Mouse (Mus musculus): ENCODE data around the gene Pgam2.

Gene Pgam2

GRCm38 (mm10) chr11:5805711-5806110, 2.2 kb upstream of the Pgam2 start:
- DNase-seq (ENCODE audit: low read depth, low spot score): no peak

GRCm38 (mm10) chr11:5804174-5804573, 641 bp upstream of the Pgam2 start:
- no peak for DNase-seq (ENCODE audit: low read depth, low spot score)

GRCm38 (mm10) chr11:5802457-5803217, 896 bp downstream of the Pgam2 start:
- DNase-seq (ENCODE audit: low read depth, low spot score): peak; percentile 47

- DNase-seq (ENCODE audit: low read depth, low spot score): peak; percentile 48
Measured at GRCm38 (mm10) chr11:5802005-5802404, 1.5 kb downstream of the Pgam2 start.

GRCm38 (mm10) chr11:5801511-5801910, 2.0 kb downstream of the Pgam2 start:
- DNase-seq (ENCODE audit: low read depth, low spot score): no peak

- DNase-seq (ENCODE audit: low read depth, low spot score): no peak
Measured at GRCm38 (mm10) chr11:5799621-5800490, 3.7 kb downstream of the Pgam2 start.

GRCm38 (mm10) chr11:5797928-5798327, 5.6 kb downstream of the Pgam2 start:
- DNase-seq (ENCODE audit: low read depth, low spot score): no peak

- DNase-seq (ENCODE audit: low read depth, low spot score): peak; percentile 58
Measured at GRCm38 (mm10) chr11:5797371-5797770, 6.2 kb downstream of the Pgam2 start.

- DNase-seq (ENCODE audit: low read depth, low spot score): no peak
Measured at GRCm38 (mm10) chr11:5796939-5797338, 6.6 kb downstream of the Pgam2 start.

- DNase-seq (ENCODE audit: low read depth, low spot score): no peak
Measured at GRCm38 (mm10) chr11:5795706-5796105, 7.8 kb downstream of the Pgam2 start.

GRCm38 (mm10) chr11:5795290-5795689, 8.2 kb downstream of the Pgam2 start:
- no peak for DNase-seq (ENCODE audit: low read depth, low spot score)

- no peak for DNase-seq (ENCODE audit: low read depth, low spot score)
Measured at GRCm38 (mm10) chr11:5790431-5790830, 13.1 kb downstream of the Pgam2 start.

GRCm38 (mm10) chr11:5789754-5790333, 13.7 kb downstream of the Pgam2 start:
- no peak for DNase-seq (ENCODE audit: low read depth, low spot score)

GRCm38 (mm10) chr11:5789071-5789753, 14.3 kb downstream of the Pgam2 start:
- no peak for DNase-seq (ENCODE audit: low read depth, low spot score)

- DNase-seq (ENCODE audit: low read depth, low spot score): peak; percentile 94
Measured at GRCm38 (mm10) chr11:5788056-5789014, 15.2 kb downstream of the Pgam2 start, which contains the start of gene Dbnl. Dbnl (plus strand) TSS chr11:5788488.

- DNase-seq (ENCODE audit: low read depth, low spot score): no peak
Measured at GRCm38 (mm10) chr11:5787671-5788055, 15.9 kb downstream of the Pgam2 start.

GRCm38 (mm10) chr11:5785732-5786131, 17.8 kb downstream of the Pgam2 start:
- no peak for DNase-seq (ENCODE audit: low read depth, low spot score)

- peak; percentile 52 for DNase-seq (ENCODE audit: low read depth, low spot score)
Measured at GRCm38 (mm10) chr11:5782199-5782944, 21.2 kb downstream of the Pgam2 start.

GRCm38 (mm10) chr11:5780035-5780499, 23.5 kb downstream of the Pgam2 start:
- no peak for DNase-seq (ENCODE audit: low read depth, low spot score)

- peak; percentile 45 for DNase-seq (ENCODE audit: low read depth, low spot score)
Measured at GRCm38 (mm10) chr11:5778481-5778880, 25.1 kb downstream of the Pgam2 start.
